Mouse (Mus musculus): ENCODE measurements around the gene Slc19a3.

GRCm38 (mm10) chr1:83076190-83076917 lies 38.1 kb upstream of the Slc19a3 start:
- TF ChIP-seq POLR2A (IDR thresholded peaks at IDR 0.05; ENCODE audit: extremely low read depth, insufficient read depth, low read length) (no peak), CTCF (IDR thresholded peaks at IDR 0.05; ENCODE audit: low read depth, low read length) (peak; percentile 42)
